Mouse (Mus musculus): ENCODE measurements around the gene Grid1. TPM values are rescaled to one million over a fixed set of nuclear protein-coding genes. Genes with fewer than 3 reads are reported as not detected.

Gene Grid1
- polyA plus RNA-seq, 1 experiment, result not detected

GRCm38 (mm10) chr14:35008674-35009073 is 188.8 kb downstream of the Grid1 start:
- Histone ChIP-seq H3K79me2 (ENCODE audit: control insufficient read depth, insufficient read depth) (no peaks in the 10 kb centered on the region), H3K4me3 (no peak overlapping the region), H3K36me3 (ENCODE audit: control insufficient read depth, insufficient read depth) (no peaks in the 10 kb centered on the region), H3K27me3 (ENCODE audit: control insufficient read depth, insufficient read depth, insufficient read length) (no peaks in the 10 kb centered on the region), H3K4me2 (ENCODE audit: low read depth) (no peak overlapping the region), H3ac (ENCODE audit: control insufficient read depth, insufficient read length) (no peak overlapping the region)
- TF ChIP-seq TCF3 (IDR thresholded peaks at IDR 0.05; ENCODE audit: insufficient read length, low read depth) (no peak), SRF (IDR thresholded peaks at IDR 0.05; ENCODE audit: control insufficient read depth, insufficient read length, low read depth) (no peak), CEBPB (IDR thresholded peaks at IDR 0.05; ENCODE audit: insufficient read depth, poor library complexity, severe bottlenecking) (no peak), MYOD1 (IDR thresholded peaks at IDR 0.05; ENCODE audit: control insufficient read depth in 1 of 3, insufficient read length in 2 of 3, low read depth in 2 of 3) (no peak), POLR2A (IDR thresholded peaks at IDR 0.05; ENCODE audit: insufficient read length, low read depth) (no peak), POLR2AphosphoS2 (IDR thresholded peaks at IDR 0.05; ENCODE audit: insufficient read length, low read depth) (no peak), TCF12 (IDR thresholded peaks at IDR 0.05; ENCODE audit: insufficient read depth, poor library complexity, severe bottlenecking) (no peak), USF1 (IDR thresholded peaks at IDR 0.05; ENCODE audit: low read depth) (no peak), MYOG (IDR thresholded peaks at IDR 0.05; ENCODE audit: control insufficient read depth in 1 of 3, insufficient read depth in 1 of 3, insufficient read length in 2 of 3, low read depth in 2 of 3) (no peak), MAX (IDR thresholded peaks at IDR 0.05; ENCODE audit: low read depth) (no peak), REST (IDR thresholded peaks at IDR 0.05; ENCODE audit: insufficient read depth, insufficient read length) (no peak), E2F4 (IDR thresholded peaks at IDR 0.05; ENCODE audit: insufficient read depth) (no peak)

GRCm38 (mm10) chr14:35009074-35009473 is 189.2 kb downstream of the Grid1 start:
- H3K4me2 ChIP-seq (ENCODE audit: low read depth), result no peak overlapping the region
- H3ac ChIP-seq (ENCODE audit: control insufficient read depth, insufficient read length), result no peak overlapping the region
- no peak for TF ChIP-seq CEBPB (IDR thresholded peaks at IDR 0.05; ENCODE audit: insufficient read depth, poor library complexity, severe bottlenecking)
- no peak for TF ChIP-seq MYOD1 (IDR thresholded peaks at IDR 0.05; ENCODE audit: control insufficient read depth in 1 of 3, insufficient read length in 2 of 3, low read depth in 2 of 3)
- H3K79me2 ChIP-seq (ENCODE audit: control insufficient read depth, insufficient read depth), result no peaks in the 10 kb centered on the region
- H3K36me3 ChIP-seq (ENCODE audit: control insufficient read depth, insufficient read depth), result no peaks in the 10 kb centered on the region
- no peaks in the 10 kb centered on the region for H3K27me3 ChIP-seq (ENCODE audit: control insufficient read depth, insufficient read depth, insufficient read length)
- no peak overlapping the region for H3K4me3 ChIP-seq

GRCm38 (mm10) chr14:35026686-35027085 is 206.8 kb downstream of the Grid1 start:
- H3K79me2 ChIP-seq (ENCODE audit: control insufficient read depth, insufficient read depth), result no peaks in the 10 kb centered on the region
- no peaks in the 10 kb centered on the region for H3K36me3 ChIP-seq (ENCODE audit: control insufficient read depth, insufficient read depth)
- no peaks in the 10 kb centered on the region for H3K27me3 ChIP-seq (ENCODE audit: control insufficient read depth, insufficient read depth, insufficient read length)
- no peak overlapping the region for H3ac ChIP-seq (ENCODE audit: control insufficient read depth, insufficient read length)
- no peak overlapping the region for H3K4me2 ChIP-seq (ENCODE audit: low read depth)
- TF ChIP-seq E2F4 (IDR thresholded peaks at IDR 0.05; ENCODE audit: insufficient read depth), result no peak
- no peak for TF ChIP-seq USF1 (IDR thresholded peaks at IDR 0.05; ENCODE audit: low read depth)
- TF ChIP-seq MAX (IDR thresholded peaks at IDR 0.05; ENCODE audit: low read depth), result no peak
- TF ChIP-seq TCF12 (IDR thresholded peaks at IDR 0.05; ENCODE audit: insufficient read depth, poor library complexity, severe bottlenecking), result no peak
- TF ChIP-seq POLR2AphosphoS2 (IDR thresholded peaks at IDR 0.05; ENCODE audit: insufficient read length, low read depth), result no peak
- TF ChIP-seq SRF (IDR thresholded peaks at IDR 0.05; ENCODE audit: control insufficient read depth, insufficient read length, low read depth), result no peak
- TF ChIP-seq TCF3 (IDR thresholded peaks at IDR 0.05; ENCODE audit: insufficient read length, low read depth), result no peak
- no peak for TF ChIP-seq CEBPB (IDR thresholded peaks at IDR 0.05; ENCODE audit: insufficient read depth, poor library complexity, severe bottlenecking)
- no peak for TF ChIP-seq MYOD1 (IDR thresholded peaks at IDR 0.05; ENCODE audit: control insufficient read depth in 1 of 3, insufficient read length in 2 of 3, low read depth in 2 of 3)
- no peak for TF ChIP-seq MYOG (IDR thresholded peaks at IDR 0.05; ENCODE audit: control insufficient read depth in 1 of 3, insufficient read depth in 1 of 3, insufficient read length in 2 of 3, low read depth in 2 of 3)
- TF ChIP-seq POLR2A (IDR thresholded peaks at IDR 0.05; ENCODE audit: insufficient read length, low read depth), result no peak
- TF ChIP-seq REST (IDR thresholded peaks at IDR 0.05; ENCODE audit: insufficient read depth, insufficient read length), result no peak
- H3K4me3 ChIP-seq, result no peak overlapping the region

- Histone ChIP-seq H3K4me2 (ENCODE audit: low read depth) (no peak overlapping the region), H3K27me3 (ENCODE audit: control insufficient read depth, insufficient read depth, insufficient read length) (no peaks in the 10 kb centered on the region), H3K4me3 (no peak overlapping the region), H3ac (ENCODE audit: control insufficient read depth, insufficient read length) (no peak overlapping the region), H3K79me2 (ENCODE audit: control insufficient read depth, insufficient read depth) (no peaks in the 10 kb centered on the region), H3K36me3 (ENCODE audit: control insufficient read depth, insufficient read depth) (no peaks in the 10 kb centered on the region)
- TF ChIP-seq CEBPB (IDR thresholded peaks at IDR 0.05; ENCODE audit: insufficient read depth, poor library complexity, severe bottlenecking), result no peak
- TF ChIP-seq MAX (IDR thresholded peaks at IDR 0.05; ENCODE audit: low read depth), result no peak
- no peak for TF ChIP-seq TCF3 (IDR thresholded peaks at IDR 0.05; ENCODE audit: insufficient read length, low read depth)
- TF ChIP-seq TCF12 (IDR thresholded peaks at IDR 0.05; ENCODE audit: insufficient read depth, poor library complexity, severe bottlenecking), result no peak
- no peak for TF ChIP-seq POLR2A (IDR thresholded peaks at IDR 0.05; ENCODE audit: insufficient read length, low read depth)
- no peak for TF ChIP-seq SRF (IDR thresholded peaks at IDR 0.05; ENCODE audit: control insufficient read depth, insufficient read length, low read depth)
- no peak for TF ChIP-seq POLR2AphosphoS2 (IDR thresholded peaks at IDR 0.05; ENCODE audit: insufficient read length, low read depth)
These were observed 207.7 kb downstream of the Grid1 start for GRCm38 (mm10) chr14:35027501-35028140.

DNA sequence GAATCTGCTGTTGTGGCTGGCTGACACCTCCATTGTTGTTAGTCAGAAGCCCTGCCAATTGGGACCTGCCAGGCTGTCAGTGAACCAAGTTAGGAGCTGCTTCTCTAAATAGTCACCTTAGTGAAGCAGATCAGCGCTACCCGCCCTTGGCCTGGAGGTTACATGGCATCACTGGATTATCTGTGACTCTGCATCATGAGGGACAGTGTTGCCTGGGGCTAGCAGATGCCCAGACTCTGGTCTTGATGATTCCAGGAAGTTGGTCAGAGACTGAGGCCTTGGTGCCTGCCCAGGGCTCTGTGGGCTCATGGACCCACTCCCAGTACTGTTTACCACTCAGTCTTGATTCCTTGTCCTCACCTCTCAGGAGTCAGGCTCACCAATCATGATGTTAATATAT is 209.7 kb downstream of the Grid1 start:
- Histone ChIP-seq H3K36me3 (ENCODE audit: control insufficient read depth, insufficient read depth) (no peaks in the 10 kb centered on the region), H3K27me3 (ENCODE audit: control insufficient read depth, insufficient read depth, insufficient read length) (no peaks in the 10 kb centered on the region), H3K4me2 (ENCODE audit: low read depth) (no peak overlapping the region), H3K79me2 (ENCODE audit: control insufficient read depth, insufficient read depth) (no peaks in the 10 kb centered on the region), H3K4me3 (no peak overlapping the region), H3ac (ENCODE audit: control insufficient read depth, insufficient read length) (no peak overlapping the region)
- TF ChIP-seq E2F4 (IDR thresholded peaks at IDR 0.05; ENCODE audit: insufficient read depth), result no peak
- TF ChIP-seq TCF12 (IDR thresholded peaks at IDR 0.05; ENCODE audit: insufficient read depth, poor library complexity, severe bottlenecking), result no peak
- TF ChIP-seq MYOG (IDR thresholded peaks at IDR 0.05; ENCODE audit: control insufficient read depth in 1 of 3, insufficient read depth in 1 of 3, insufficient read length in 2 of 3, low read depth in 2 of 3), result no peak

All from myocyte (in vitro differentiated cells).